26 mouse cellular contexts compared by ENCODE assay signal in genomic region chr6:28507759-28508158, GRCm38 (mm10). TPM values are rescaled to one million over a fixed set of nuclear protein-coding genes. Genes with fewer than 3 reads are reported as not detected.
"Had no signal": no experiment of that assay in that cellular context is flagged by ENCODE, and none has a peak within 500 bp of the region (broad histone marks: within the 10 kb centered on the region; RNA-seq: fewer than 3 reads in every experiment).

No protein-coding gene starts in this region.

- H3K9me3 ChIP-seq: intestine, embryonic 15.5 days; limb, embryonic 15.5 days had no signal

- H3K27me3 ChIP-seq: intestine, embryonic 15.5 days; limb, embryonic 15.5 days had no signal

- ATAC-seq: intestine, embryonic 15.5 days; liver, postnatal 0 days; lung, postnatal 0 days had no signal

- H3K27ac ChIP-seq: intestine, embryonic 15.5 days; limb, embryonic 15.5 days; liver, embryonic 14.5 days; macrophage had no signal

- H3K4me1 ChIP-seq: intestine, embryonic 15.5 days had no signal

- H3K36me3 ChIP-seq: intestine, embryonic 15.5 days had no signal

- H3K4me3 ChIP-seq: intestine, embryonic 15.5 days; limb, embryonic 15.5 days had no signal

- DNase-seq: kidney, adult 18-20 months; kidney, postnatal 36 days; layer of hippocampus, adult 9-11 months; liver, postnatal 0 days; lung, embryonic 14.5 days; midbrain, embryonic 14.5 days; thymus, adult 18-20 months; thymus, postnatal 36 days had no signal

- H3K4me2 ChIP-seq: intestine, embryonic 15.5 days; limb, embryonic 15.5 days; liver, embryonic 11.5 days; lung, embryonic 14.5 days had no signal

- H3K9ac ChIP-seq: intestine, embryonic 15.5 days; limb, embryonic 15.5 days; liver, embryonic 14.5 days; liver, postnatal 0 days; lung, embryonic 14.5 days had no signal

RNA-seq across cellular contexts. Expression of gene Pax4, which starts 58.6 kb away (rescaled TPM):
- total RNA-seq: layer of hippocampus, postnatal 25 days; left cerebral cortex, adult 18-20 months; left cerebral cortex, postnatal 25 days; megakaryocyte, adult 5-6 weeks; midbrain, postnatal 0 days had no signal
- polyA plus RNA-seq: kidney, embryonic 14.5 days; limb, embryonic 11.5 days; limb, embryonic 15.5 days; liver, embryonic 14.5 days; liver, postnatal 0 days; lung, embryonic 14.5 days; lung, postnatal 0 days; macrophage; midbrain, embryonic 14.5 days; neural tube, embryonic 11.5 days; neural tube, embryonic 14.5 days; spleen, adult 2 months; testis, adult 2 months; urinary bladder, adult 2 months had no signal
